Mouse (Mus musculus) lung, embryonic 15.5 days (tissue): ENCODE results near the gene Tead2. TPM values are rescaled to one million over a fixed set of nuclear protein-coding genes. Genes with fewer than 3 reads are reported as not detected.
A peak's percentile ranks its signal among the peaks of the same experiment; 100 is the strongest.

Experiments used
- ATAC-seq: fragments of 200-750 bp; cut with Nextera tagmentation; 2 replicates; pipeline ENCODE4 v1.8.0; 2017; ENCODE audit warnings: moderate number of reproducible peaks, borderline replicate concordance; ENCODE audit not compliant: low FRiP score, low TSS enrichment; ENCODE audit errors: extremely low read depth
- H3K27ac ChIP-seq: fragments of 300-500 bp; sonication (generic); 2 replicates; pipeline ENCODE4 v1.5.1; 2015; ENCODE audit warnings: moderate library complexity, mild to moderate bottlenecking, inconsistent platforms
- H3K27me3 ChIP-seq: fragments of 300-500 bp; sonication (generic); 2 replicates; pipeline ENCODE4 v1.6.1; 2015; ENCODE audit warnings: inconsistent platforms
- H3K36me3 ChIP-seq: fragments of 300-500 bp; sonication (generic); 2 replicates; pipeline ENCODE4 v1.6.1; 2015; ENCODE audit warnings: inconsistent platforms
- H3K4me1 ChIP-seq: fragments of 300-500 bp; sonication (generic); 2 replicates; pipeline ENCODE4 v1.6.1; 2015; ENCODE audit warnings: inconsistent platforms
- H3K4me2 ChIP-seq: fragments of 300-500 bp; sonication (generic); 2 replicates; pipeline ENCODE4 v1.6.1; 2015; ENCODE audit warnings: inconsistent platforms, mild to moderate bottlenecking, moderate library complexity
- H3K4me3 ChIP-seq: fragments of 300-500 bp; sonication (generic); 2 replicates; pipeline ENCODE4 v1.5.1; 2015; ENCODE audit warnings: mild to moderate bottlenecking, inconsistent platforms
- H3K9ac ChIP-seq: fragments of 300-500 bp; sonication (generic); 2 replicates; pipeline ENCODE4 v1.6.1; 2015; ENCODE audit warnings: inconsistent platforms
- H3K9me3 ChIP-seq: fragments of 300-500 bp; sonication (generic); 2 replicates; pipeline ENCODE4 v1.6.1; 2016; ENCODE audit warnings: inconsistent platforms
- WGBS: fragments of 180-500 bp; shearing (Covaris S2); methylation state at CpG from one replicate; pipeline ENCODE4 v1.1.7; 2015; 5-methylcytosine and 5-hydroxymethylcytosine counted together
- polyA plus RNA-seq: library from polyadenylated mRNA; unstranded; fragments of >200 nt; fragmentation: Nextera tagmentation; extraction: Ambion mirVana; gene quantifications from 2 replicates; pipeline ENCODE4 v1.2.1, GENCODE M21; 2015

Gene Tead2
- polyA plus RNA-seq, 1 experiment from 2014 or later = 180 TPM

GRCm38 (mm10) chr7:45231941-45232340 lies 16.4 kb downstream of the Tead2 start:
- ATAC-seq = no peak
- H3K9ac ChIP-seq = no peak overlapping the region
- H3K36me3 ChIP-seq = peaks cover 51% of the 10 kb centered on the region
- H3K4me3 ChIP-seq = no peak overlapping the region
- 85% methylated on average over 11 of the region's 11 CpGs for WGBS
- H3K4me2 ChIP-seq = no peak overlapping the region
- no peaks in the 10 kb centered on the region for H3K27me3 ChIP-seq
- H3K4me1 ChIP-seq = peaks cover 29% of the 10 kb centered on the region
- H3K9me3 ChIP-seq = no peaks in the 10 kb centered on the region
- no peak overlapping the region for H3K27ac ChIP-seq

GRCm38 (mm10) chr7:45232716-45233465 lies 17.3 kb downstream of the Tead2 start:
- 58% methylated on average over 13 of the region's 13 CpGs for WGBS
- H3K4me2 ChIP-seq = no peak overlapping the region
- H3K4me1 ChIP-seq = peaks cover 29% of the 10 kb centered on the region
- H3K9ac ChIP-seq = no peak overlapping the region
- H3K27me3 ChIP-seq = no peaks in the 10 kb centered on the region
- peaks cover 45% of the 10 kb centered on the region for H3K36me3 ChIP-seq
- ATAC-seq = no peak
- no peaks in the 10 kb centered on the region for H3K9me3 ChIP-seq
- no peak overlapping the region for H3K4me3 ChIP-seq
- no peak overlapping the region for H3K27ac ChIP-seq

- H3K27ac ChIP-seq = no peak overlapping the region
- ATAC-seq = no peak
Observed at GRCm38 (mm10) chr7:45233580-45234332, 18.2 kb downstream of the Tead2 start.

GRCm38 (mm10) chr7:45234333-45234841 lies 18.8 kb downstream of the Tead2 start:
- H3K9me3 ChIP-seq = no peaks in the 10 kb centered on the region
- peak overlapping the region; percentile 37 for H3K27ac ChIP-seq
- 12% methylated on average over 29 of the region's 29 CpGs for WGBS
- H3K9ac ChIP-seq = no peak overlapping the region
- peaks cover 37% of the 10 kb centered on the region for H3K4me1 ChIP-seq
- H3K4me2 ChIP-seq = peak overlapping the region; percentile 58
- H3K27me3 ChIP-seq = no peaks in the 10 kb centered on the region
- H3K36me3 ChIP-seq = peaks cover 31% of the 10 kb centered on the region
- peak overlapping the region; percentile 27; the same call in 1 of the 2 replicates for H3K4me3 ChIP-seq
- ATAC-seq = 0 out of 2 replicates have a peak, but pooled peaks have one; percentile 17

More at GRCm38 (mm10) chr7:45233580-45234332, 18.2 kb downstream of the Tead2 start:
- peaks cover 37% of the 10 kb centered on the region for H3K36me3 ChIP-seq
- peaks cover 35% of the 10 kb centered on the region for H3K4me1 ChIP-seq
- WGBS = 32% methylated on average over 20 of the region's 20 CpGs
- no peaks in the 10 kb centered on the region for H3K27me3 ChIP-seq
- H3K4me3 ChIP-seq = no peak overlapping the region
- no peaks in the 10 kb centered on the region for H3K9me3 ChIP-seq
- H3K4me2 ChIP-seq = peak overlapping the region; percentile 58
- no peak overlapping the region for H3K9ac ChIP-seq

GRCm38 (mm10) chr7:45234922-45235571 lies 19.5 kb downstream of the Tead2 start:
- peak; percentile 78 for ATAC-seq
- peak overlapping the region; percentile 38 for H3K27ac ChIP-seq
- peaks cover 37% of the 10 kb centered on the region for H3K4me1 ChIP-seq

GRCm38 (mm10) chr7:45235656-45236180 lies 20.2 kb downstream of the Tead2 start:
- Histone ChIP-seq H3K27me3 (no peaks in the 10 kb centered on the region), H3K27ac (peak overlapping the region; percentile 38; the same call in 1 of the 2 replicates), H3K9me3 (no peaks in the 10 kb centered on the region), H3K4me3 (peak overlapping the region; percentile 27), H3K36me3 (peaks cover 25% of the 10 kb centered on the region), H3K4me2 (peak overlapping the region; percentile 58), H3K9ac (no peak overlapping the region), H3K4me1 (peaks cover 40% of the 10 kb centered on the region)
- WGBS = 39% methylated on average over 17 of the region's 17 CpGs
- ATAC-seq = 0 out of 2 replicates have a peak, but pooled peaks have one; percentile 2

More at GRCm38 (mm10) chr7:45234922-45235571, 19.5 kb downstream of the Tead2 start:
- Histone ChIP-seq H3K9me3 (no peaks in the 10 kb centered on the region), H3K4me3 (peak overlapping the region; percentile 27), H3K9ac (no peak overlapping the region), H3K36me3 (peaks cover 25% of the 10 kb centered on the region), H3K27me3 (no peaks in the 10 kb centered on the region), H3K4me2 (peak overlapping the region; percentile 58)
- WGBS = 7% methylated on average over 21 of the region's 21 CpGs

- Histone ChIP-seq H3K4me2 (no peak overlapping the region; the same call in 1 of the 2 replicates), H3K4me1 (peaks cover 44% of the 10 kb centered on the region), H3K9me3 (no peaks in the 10 kb centered on the region), H3K36me3 (peaks cover 2% of the 10 kb centered on the region), H3K4me3 (no peak overlapping the region), H3K9ac (no peak overlapping the region), H3K27ac (no peak overlapping the region), H3K27me3 (no peaks in the 10 kb centered on the region)
- ATAC-seq = no peak
- 74% methylated on average over 17 of the region's 17 CpGs for WGBS
Observed at GRCm38 (mm10) chr7:45237747-45238699, 22.5 kb downstream of the Tead2 start.

- Histone ChIP-seq H3K9ac (no peak within 1 kb of the TSS), H3K27me3 (no peaks in the 10 kb centered on the region), H3K9me3 (no peaks in the 10 kb centered on the region), H3K4me1 (peaks cover 35% of the 10 kb centered on the region), H3K27ac (no peak within 1 kb of the TSS), H3K4me3 (no peak within 1 kb of the TSS), H3K4me2 (no peak within 1 kb of the TSS; the same call in 1 of the 2 replicates), H3K36me3 (no peaks in the 10 kb centered on the region)
- no peak for ATAC-seq
- WGBS = 28% methylated on average over 20 of the region's 20 CpGs
Observed at GRCm38 (mm10) chr7:45238723-45239496, 23.4 kb downstream of the Tead2 start, which contains the start of gene Cd37. TSS of gene Cd37 (minus strand) at chr7:45239115.

- H3K27me3 ChIP-seq = no peaks in the 10 kb centered on the region
- WGBS = 79% methylated on average over 7 of the region's 7 CpGs
- H3K36me3 ChIP-seq = no peaks in the 10 kb centered on the region
- no peak for ATAC-seq
- H3K4me3 ChIP-seq = no peak overlapping the region
- H3K4me1 ChIP-seq = peaks cover 23% of the 10 kb centered on the region
- no peak overlapping the region for H3K27ac ChIP-seq
- H3K9me3 ChIP-seq = no peaks in the 10 kb centered on the region
- H3K4me2 ChIP-seq = no peak overlapping the region
- no peak overlapping the region for H3K9ac ChIP-seq
Observed at GRCm38 (mm10) chr7:45240109-45240508, 24.6 kb downstream of the Tead2 start.
